Mouse (Mus musculus): ENCODE measurements around the gene Trir. TPM values are rescaled to one million over a fixed set of nuclear protein-coding genes. Genes with fewer than 3 reads are reported as not detected.

The Trir gene
- total RNA-seq, 2 experiments from 2014 or later, result 124 to 132 TPM

DNA sequence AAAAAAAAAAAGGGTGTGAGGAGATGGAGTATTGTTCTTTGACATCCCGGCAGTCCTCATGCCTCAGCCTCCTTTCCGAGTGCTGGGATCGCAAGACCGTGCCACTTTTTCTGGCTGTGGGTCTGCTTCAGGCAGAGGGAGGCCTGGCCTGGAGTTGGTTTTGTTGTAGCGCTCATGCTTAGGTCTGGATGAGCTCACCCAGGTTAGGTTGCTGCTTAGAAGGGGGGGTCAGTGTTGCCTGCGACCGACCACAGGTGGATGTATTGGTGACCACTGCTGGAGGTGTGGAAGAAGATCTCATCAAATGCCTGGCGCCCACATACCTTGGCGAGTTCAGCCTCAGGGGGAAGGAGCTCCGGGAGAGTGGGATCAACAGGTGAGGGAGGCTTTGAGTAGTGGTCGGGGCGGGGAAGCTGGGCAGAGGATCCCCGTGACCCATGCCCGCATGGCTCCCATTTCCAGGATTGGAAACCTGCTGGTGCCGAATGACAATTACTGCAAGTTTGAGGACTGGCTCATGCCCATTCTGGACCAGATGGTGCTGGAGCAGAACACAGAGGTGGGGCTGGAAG, 46.5 kb downstream of the Trir start:
- intact Hi-C loops (cut with DNase I), result loop anchor here (5.0 to 10.0 kb wide), 2 partner anchors 36 to 222 kb away; partner anchors contain the start of genes Orc6, Tnpo2 and Vps35
- DNase-seq (ENCODE audit: low spot score in 2 of 2), result no peak

DNA sequence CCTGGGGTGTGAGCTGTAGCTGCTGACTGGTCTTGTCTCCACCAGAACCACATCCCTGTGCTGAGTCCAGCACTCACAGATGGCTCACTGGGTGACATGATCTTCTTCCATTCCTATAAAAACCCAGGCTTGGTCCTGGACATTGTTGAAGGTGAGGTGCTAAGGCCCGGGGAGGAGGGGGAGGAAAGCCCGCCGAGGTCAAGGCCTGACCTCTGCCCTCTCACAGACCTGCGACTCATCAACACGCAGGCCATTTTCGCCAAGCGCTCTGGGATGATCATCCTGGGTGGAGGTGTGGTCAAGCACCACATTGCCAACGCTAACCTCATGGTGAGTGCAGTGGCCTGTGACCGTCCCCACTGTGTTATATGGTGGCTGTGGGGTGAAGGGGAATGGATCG, 47.5 kb downstream of the Trir start:
- DNase-seq (ENCODE audit: low spot score in 2 of 2), result no peak
- intact Hi-C loops (cut with DNase I), result loop anchor here (5.0 to 10.0 kb wide), 2 partner anchors 37 to 221 kb away; partner anchors contain the start of genes Orc6, Tnpo2 and Vps35

DNA sequence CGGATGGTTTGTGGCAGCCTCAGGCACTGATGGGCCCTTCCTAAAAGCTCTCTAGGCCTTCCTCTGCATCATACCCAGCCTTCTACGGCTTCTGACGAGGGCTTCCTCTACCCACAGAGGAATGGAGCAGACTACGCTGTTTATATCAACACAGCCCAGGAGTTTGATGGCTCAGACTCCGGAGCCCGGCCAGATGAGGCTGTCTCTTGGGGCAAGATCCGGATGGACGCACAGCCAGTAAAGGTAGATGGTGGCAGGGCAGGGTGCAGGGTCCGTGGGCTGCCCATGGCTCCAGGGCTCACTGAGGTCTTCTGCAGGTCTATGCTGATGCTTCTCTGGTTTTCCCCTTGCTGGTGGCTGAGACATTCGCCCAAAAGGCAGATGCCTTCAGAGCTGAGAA, 48.0 kb downstream of the Trir start:
- no peak for DNase-seq (ENCODE audit: low spot score in 2 of 2)
- intact Hi-C loops (cut with DNase I), result loop anchor here (5.0 to 10.0 kb wide), 2 partner anchors 37 to 220 kb away; partner anchors contain the start of genes Orc6, Tnpo2 and Vps35

DNA sequence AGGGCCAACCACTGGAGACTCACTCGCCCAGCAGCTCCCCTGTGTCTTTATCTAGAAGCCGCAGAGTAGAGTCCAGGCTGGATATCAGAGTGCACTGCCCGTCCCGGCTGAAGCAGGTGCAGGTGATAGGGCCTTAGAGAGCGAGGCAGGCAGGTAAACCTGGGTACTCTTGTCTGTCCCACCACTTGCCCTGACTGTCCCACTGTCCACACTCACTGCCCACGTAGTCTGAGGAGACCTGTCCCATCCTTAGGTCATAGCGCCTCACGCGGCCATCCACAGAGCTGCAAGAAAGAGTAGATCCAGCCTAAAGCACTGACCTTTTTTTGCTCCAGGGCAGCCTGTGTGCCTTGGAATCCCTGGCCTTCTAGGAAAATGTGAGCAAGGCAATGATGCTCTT, 49.4 kb downstream of the Trir start:
- intact Hi-C loops (cut with DNase I), result loop anchor here (2.0 to 10.0 kb wide), 2 partner anchors 95 to 219 kb away; partner anchors contain the start of genes Orc6 and Vps35
- DNase-seq (ENCODE audit: low spot score in 2 of 2), result no peak

DNA sequence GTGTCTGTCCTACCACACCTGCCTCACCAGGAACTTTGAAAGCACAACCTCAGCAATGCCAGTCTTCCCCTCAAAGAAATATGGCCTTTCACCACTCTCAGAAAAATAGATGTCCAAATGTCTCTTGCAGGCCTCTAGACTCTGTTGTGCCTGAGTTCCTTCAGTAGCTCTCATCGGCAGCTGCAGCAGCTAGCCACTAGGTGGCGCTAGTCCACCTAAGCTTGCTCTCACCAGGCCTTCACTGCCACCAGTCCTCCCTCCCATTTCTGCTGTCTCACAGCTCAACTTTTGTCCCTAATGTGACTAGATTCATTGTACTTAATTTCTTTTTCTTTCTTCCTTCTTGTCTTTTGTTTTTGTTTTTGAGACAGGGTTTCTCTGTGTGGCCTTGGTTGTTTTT, 50.4 kb downstream of the Trir start:
- peak; percentile 76 to 78 for DNase-seq (ENCODE audit: low spot score in 2 of 2)
- intact Hi-C loops (cut with DNase I), result loop anchor here (2.0 to 10.0 kb wide), 2 partner anchors 94 to 218 kb away; partner anchors contain the start of genes Orc6 and Vps35

Small RNA genes lying within 50 kb of the gene (microRNA-seq; reads per million reads assigned to microRNA genes)
- 3.6 reads per million, percentile 9 among the genes with 10 or more reads in this experiment for gene Mir7070

Other genes with a start within 250 kb of the Trir start
- gene Nfix, start 226.5 kb upstream of the Trir start, total RNA-seq (2021), result 100 to 1,000 TPM; 303 to 353 TPM
- gene Dand5, start 204.0 kb upstream of the Trir start, total RNA-seq (2021), result 10 to 100 TPM; 10.3 to 10.9 TPM
- 10 to 100 TPM; 26.3 to 26.9 TPM for gene Gadd45gip1, start 195.3 kb upstream of the Trir start, total RNA-seq (2021)
- gene Rad23a, start 186.2 kb upstream of the Trir start, total RNA-seq (2021), result 10 to 100 TPM; 77.9 to 78.8 TPM
- gene Calr, start 179.9 kb upstream of the Trir start, total RNA-seq (2021), result 100 to 1,000 TPM; 435 to 511 TPM
- 10 to 100 TPM; 46.2 to 47.8 TPM for gene Farsa, start 169.8 kb upstream of the Trir start, total RNA-seq (2021)
- 1 to 10 TPM; 8.3 TPM for gene Syce2, start 154.7 kb upstream of the Trir start, total RNA-seq (2021)
- 10 to 100 TPM; 29.6 to 42.4 TPM for gene Gcdh, start 132.9 kb upstream of the Trir start, total RNA-seq (2021)
- not detected for gene Klf1, start 124.9 kb upstream of the Trir start, total RNA-seq (2021)
- gene Dnase2a, start 118.3 kb upstream of the Trir start, total RNA-seq (2021), result 1 to 10 TPM; 3.1 to 4.1 TPM
- 10 to 100 TPM; 85.9 to 94.2 TPM for gene Mast1, start 89.5 kb upstream of the Trir start, total RNA-seq (2021)
- 1 to 10 TPM in 1 of 2 experiments, under 1 TPM in 1; 0.84 to 1.7 TPM for gene Rtbdn, start 79.8 kb upstream of the Trir start, total RNA-seq (2021)
- 1 to 10 TPM in 1 of 2 experiments, not detected in 1; 1.6 TPM for gene Gm49661, start 57.4 kb upstream of the Trir start, total RNA-seq (2021)
- gene Prdx2, start 57.2 kb upstream of the Trir start, total RNA-seq (2021), result 100 to 1,000 TPM; 324 to 340 TPM
- gene Rnaseh2a, start 57.1 kb upstream of the Trir start, total RNA-seq (2021), result 10 to 100 TPM; 41.2 to 55.4 TPM
- 100 to 1,000 TPM in 1 of 2 experiments, 10 to 100 TPM in 1; 43.2 to 133 TPM for gene Junb, start 48.1 kb upstream of the Trir start, total RNA-seq (2021)
- gene Hook2, start 36.2 kb upstream of the Trir start, total RNA-seq (2021), result 10 to 100 TPM in 1 of 2 experiments, 1 to 10 TPM in 1; 8.2 to 10.0 TPM
- gene Best2, start 12.3 kb upstream of the Trir start, total RNA-seq (2021), result not detected
- 100 to 1,000 TPM; 119 to 143 TPM for gene Asna1, start 1.5 kb upstream of the Trir start, total RNA-seq (2021)
- gene Tnpo2, start 10.1 kb downstream of the Trir start, total RNA-seq (2021), result 100 to 1,000 TPM; 160 to 169 TPM
- gene Fbxw9, start 33.2 kb downstream of the Trir start, total RNA-seq (2021), result 10 to 100 TPM; 21.7 to 22.8 TPM
- not detected for gene Gm5741, start 41.2 kb downstream of the Trir start, total RNA-seq (2021)
- 10 to 100 TPM; 64.4 to 68.5 TPM for gene Dhps, start 44.9 kb downstream of the Trir start, total RNA-seq (2021)
- gene Wdr83os, start 53.9 kb downstream of the Trir start, total RNA-seq (2021), result 10 to 100 TPM; 48.2 to 54.8 TPM
- gene Wdr83, start 54.5 kb downstream of the Trir start, total RNA-seq (2021), result 10 to 100 TPM; 26.0 to 28.9 TPM
- gene Man2b1, start 56.4 kb downstream of the Trir start, total RNA-seq (2021), result 10 to 100 TPM; 36.6 to 38.2 TPM
- gene Zfp791, start 96.3 kb downstream of the Trir start, total RNA-seq (2021), result 1 to 10 TPM; 6.7 to 8.7 TPM
- gene Cks1brt, start 125.1 kb downstream of the Trir start, total RNA-seq (2021), result not detected
- gene Olfr371, start 199.2 kb downstream of the Trir start, total RNA-seq (2021), result not detected

All from left cerebral cortex, postnatal 36 days (tissue).